Mouse (Mus musculus): Measurements from ENCODE around the gene Trpc4ap.

DNA sequence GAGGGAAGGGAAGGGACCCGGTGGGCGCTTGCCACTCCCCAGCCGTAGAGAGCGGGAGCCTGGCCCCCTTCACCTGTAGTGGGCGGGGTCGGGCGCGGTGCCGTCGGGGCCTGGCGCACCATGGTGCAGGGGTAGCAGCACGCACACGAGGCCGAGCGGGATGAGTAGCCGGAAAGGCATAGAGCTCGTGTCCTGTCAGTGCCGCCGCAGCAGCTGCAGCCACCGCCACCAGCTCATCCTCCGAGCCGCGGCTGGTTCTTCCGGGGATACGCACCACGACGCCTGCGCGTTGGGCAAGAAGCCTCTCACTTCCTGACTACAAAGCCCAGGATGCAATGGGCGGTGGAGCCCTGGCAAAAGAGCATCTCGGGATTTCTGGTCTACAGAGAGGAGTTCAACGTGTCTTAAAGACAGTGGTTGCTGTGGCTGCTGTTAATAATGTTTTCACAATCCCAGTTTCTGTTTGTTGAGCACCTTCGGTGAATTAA lies 37.0 kb upstream of the Trpc4ap start, which contains the start of gene Edem2:
- no peak for TF ChIP-seq CTCF (IDR thresholded peaks at IDR 0.05; ENCODE audit: low read depth, low read length)
- TF ChIP-seq GATA2 (IDR thresholded peaks at IDR 0.05; ENCODE audit: borderline replicate concordance, low read depth, low read length): no peak
- no peak for TF ChIP-seq TAL1 (conservative IDR thresholded peaks at IDR 0.05; ENCODE audit: low read depth, low read length)
- TF ChIP-seq GATA1 (IDR thresholded peaks at IDR 0.05; ENCODE audit: borderline replicate concordance, low read length): no peak
- no peak for TF ChIP-seq POLR2AphosphoS5 (IDR thresholded peaks at IDR 0.05; ENCODE audit: insufficient replicate concordance, low read depth, low read length)

Measured in G1E (cell line).